Mouse (Mus musculus): ENCODE data around the gene Ctf2. TPM values are rescaled to one million over a fixed set of nuclear protein-coding genes. Genes with fewer than 3 reads are reported as not detected.

The Ctf2 gene
- polyA plus RNA-seq, 1 experiment from 2014 or later: 0.09 TPM

DNA sequence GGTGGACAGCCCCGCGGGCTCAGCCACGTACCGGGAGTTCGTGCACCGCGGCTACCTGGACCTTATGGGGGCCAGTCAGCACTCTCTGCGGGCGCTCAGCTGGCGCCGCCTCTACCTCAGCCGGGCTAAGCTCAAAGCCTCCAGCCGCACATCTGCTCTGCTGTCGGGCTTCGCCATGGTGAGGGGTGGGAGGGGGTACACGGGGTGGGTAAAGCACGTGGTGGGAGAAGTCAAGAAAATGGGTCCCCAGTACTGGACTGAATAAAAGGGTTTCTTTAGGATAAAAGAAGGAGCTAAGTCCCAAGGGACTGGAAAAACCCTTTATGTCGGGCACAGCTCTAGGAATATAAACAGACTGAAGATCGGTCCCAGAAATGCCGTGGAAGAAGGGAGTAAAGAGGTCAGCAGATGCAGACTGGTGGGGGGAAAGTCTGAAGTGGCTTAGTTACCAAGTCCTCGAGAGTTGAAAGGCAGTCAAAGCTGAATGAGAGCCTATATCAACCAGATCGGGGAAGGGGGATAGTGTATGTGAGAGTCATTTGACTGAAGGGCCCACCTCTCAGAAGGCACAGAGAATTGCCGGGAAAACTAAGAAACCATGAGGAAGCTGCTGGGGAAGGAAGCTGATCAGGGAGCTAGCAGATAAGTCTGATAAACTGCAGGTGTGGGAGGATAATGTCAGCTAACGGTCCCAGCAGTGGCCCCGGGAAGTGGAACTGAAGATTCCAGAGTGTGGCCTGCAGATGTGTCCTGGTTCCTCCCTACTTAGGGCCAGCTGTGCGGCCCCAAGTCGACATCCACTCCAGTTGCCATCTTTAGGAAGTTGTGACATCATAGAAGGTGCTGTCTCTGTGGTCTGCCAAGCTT is 38.3 kb upstream of the Ctf2 start:
- ChIA-PET CTCF (interaction anchor here (1.2 to 1.3 kb wide), 4 partner anchors 10 to 166 kb away, joined by 3 to 7 read pairs (median 4); partner anchors contain the start of gene Hsd3b7), POLR2A (interaction anchor here (0.8 to 1.2 kb wide), 2 partner anchors 16 to 30 kb away, joined by 3 to 4 read pairs; partner anchors contain the start of gene Hsd3b7)
- in situ Hi-C loops (cut with MboI; ENCODE audit: low pct_unique_long_range_greater_than_20kb): no loop called here
- DNase-seq (ENCODE audit: low read depth, low spot score) (no peak), ATAC-seq (peak; percentile 47)
- TF ChIP-seq CTCF (IDR thresholded peaks at IDR 0.05): no peak
- H3K27me3 ChIP-seq: no peaks in the 10 kb centered on the region

GRCm38 (mm10) chr7:127769651-127770038 is 37.7 kb upstream of the Ctf2 start, which contains the start of gene Orai3:
TSS of gene Orai3 (plus strand) at chr7:127769815.
- no peaks in the 10 kb centered on the region for H3K27me3 ChIP-seq
- no peak for DNase-seq (ENCODE audit: low read depth, low spot score)
- no peak for TF ChIP-seq CTCF (IDR thresholded peaks at IDR 0.05)
- in situ Hi-C loops (cut with MboI; ENCODE audit: low pct_unique_long_range_greater_than_20kb): no loop called here
- ChIA-PET CTCF (interaction anchor here (1.2 kb wide), 1 partner anchor 31 kb away, joined by 3 read pairs; the partner anchor contains the start of gene Hsd3b7), POLR2A (interaction anchor here (0.8 to 1.2 kb wide), 2 partner anchors 16 to 31 kb away, joined by 3 to 4 read pairs; partner anchors contain the start of gene Hsd3b7)
- ATAC-seq: peak; percentile 71

- ChIA-PET POLR2A (interaction anchor here (0.6 kb wide), 1 partner anchor 20 kb away, joined by 3 read pairs; no protein-coding TSS in a partner anchor), CTCF (interaction anchor here (0.7 to 1.2 kb wide), 2 partner anchors 9 to 16 kb away, joined by 3 to 4 read pairs; no protein-coding TSS in a partner anchor)
- in situ Hi-C loops (cut with MboI; ENCODE audit: low pct_unique_long_range_greater_than_20kb): no loop called here
- no peak for TF ChIP-seq CTCF (IDR thresholded peaks at IDR 0.05)
- peak; percentile 77 for ATAC-seq
- DNase-seq (ENCODE audit: low read depth, low spot score): no peak
- no peaks in the 10 kb centered on the region for H3K27me3 ChIP-seq
Measured at GRCm38 (mm10) chr7:127768997-127769593, 37.1 kb upstream of the Ctf2 start.

- ATAC-seq: no peak
- in situ Hi-C loops (cut with MboI; ENCODE audit: low pct_unique_long_range_greater_than_20kb): no loop called here
Measured at GRCm38 (mm10) chr7:127768346-127768996, 36.5 kb upstream of the Ctf2 start.

GRCm38 (mm10) chr7:127767671-127768345 is 35.8 kb upstream of the Ctf2 start:
- no peak for DNase-seq (ENCODE audit: low read depth, low spot score)
- ATAC-seq: no peak
- TF ChIP-seq CTCF (IDR thresholded peaks at IDR 0.05): no peak
- no peaks in the 10 kb centered on the region for H3K27me3 ChIP-seq
- ChIA-PET CTCF (interaction anchor here (1.2 kb wide), 1 partner anchor 8 kb away, joined by 3 read pairs; no protein-coding TSS in a partner anchor), POLR2A (interaction anchor here (0.7 kb wide), 1 partner anchor 84 kb away, joined by 3 read pairs; no protein-coding TSS in a partner anchor)
- in situ Hi-C loops (cut with MboI; ENCODE audit: low pct_unique_long_range_greater_than_20kb): no loop called here

More at GRCm38 (mm10) chr7:127768346-127768996, 36.5 kb upstream of the Ctf2 start:
- no peaks in the 10 kb centered on the region for H3K27me3 ChIP-seq
- no peak for TF ChIP-seq CTCF (IDR thresholded peaks at IDR 0.05)
- POLR2A ChIA-PET: interaction anchor here (0.6 kb wide), 1 partner anchor 19 kb away, joined by 3 read pairs; no protein-coding TSS in a partner anchor
- DNase-seq (ENCODE audit: low read depth, low spot score): no peak
- CTCF ChIA-PET: interaction anchor here (0.7 to 1.2 kb wide), 2 partner anchors 9 to 16 kb away, joined by 3 to 4 read pairs; no protein-coding TSS in a partner anchor

GRCm38 (mm10) chr7:127766851-127767609 is 35.1 kb upstream of the Ctf2 start:
- in situ Hi-C loops (cut with MboI; ENCODE audit: low pct_unique_long_range_greater_than_20kb): no loop called here
- H3K27me3 ChIP-seq: no peaks in the 10 kb centered on the region
- ChIA-PET POLR2A (interaction anchor here (0.7 kb wide), 1 partner anchor 85 kb away, joined by 3 read pairs; no protein-coding TSS in a partner anchor), CTCF (no interaction called here)
- DNase-seq (ENCODE audit: low read depth, low spot score) (no peak), ATAC-seq (no peak)
- no peak for TF ChIP-seq CTCF (IDR thresholded peaks at IDR 0.05)

DNA sequence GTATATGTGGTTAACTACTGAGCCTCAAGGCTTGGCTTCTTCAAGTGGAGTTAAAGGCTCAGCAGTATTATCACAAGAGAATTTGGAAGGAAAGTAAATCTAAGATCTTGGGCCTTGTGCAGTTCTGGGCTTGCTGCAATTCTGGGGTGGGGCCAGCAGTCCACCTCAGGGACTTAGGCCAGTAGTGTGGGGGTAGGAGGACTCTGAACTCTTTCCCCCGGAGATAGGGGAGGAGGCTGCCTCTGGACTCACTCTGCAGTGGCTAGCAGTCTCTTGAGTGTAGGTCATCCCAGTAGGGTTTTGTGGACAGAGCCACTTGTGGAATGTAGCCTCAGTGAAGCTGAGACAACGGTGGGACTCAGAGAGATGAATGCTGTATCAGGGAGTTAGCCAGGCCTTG is 33.8 kb upstream of the Ctf2 start:
- in situ Hi-C loops (cut with MboI; ENCODE audit: low pct_unique_long_range_greater_than_20kb): no loop called here
- ATAC-seq (no peak), DNase-seq (ENCODE audit: low read depth, low spot score) (no peak)
- POLR2A ChIA-PET: no interaction called here
- CTCF ChIA-PET: no interaction called here
- TF ChIP-seq CTCF (IDR thresholded peaks at IDR 0.05): no peak
- H3K27me3 ChIP-seq: no peaks in the 10 kb centered on the region

- ATAC-seq (no peak), DNase-seq (ENCODE audit: low read depth, low spot score) (no peak)
- TF ChIP-seq CTCF (IDR thresholded peaks at IDR 0.05): no peak
- in situ Hi-C loops (cut with MboI; ENCODE audit: low pct_unique_long_range_greater_than_20kb): no loop called here
- ChIA-PET CTCF (interaction anchor here (0.8 to 2.1 kb wide), 3 partner anchors 9 to 89 kb away, joined by 3 to 12 read pairs (median 4); no protein-coding TSS in a partner anchor), POLR2A (interaction anchor here (0.6 to 2.2 kb wide), 2 partner anchors 10 to 48 kb away, joined by 4 to 8 read pairs; no protein-coding TSS in a partner anchor)
- H3K27me3 ChIP-seq: no peaks in the 10 kb centered on the region
Measured at GRCm38 (mm10) chr7:127763642-127764041, 31.7 kb upstream of the Ctf2 start.

- DNase-seq (ENCODE audit: low read depth, low spot score) (no peak), ATAC-seq (peak; percentile 47)
- CTCF ChIA-PET: interaction anchor here (0.8 to 1.8 kb wide), 3 partner anchors 10 to 92 kb away, joined by 3 to 7 read pairs (median 6); no protein-coding TSS in a partner anchor
- no peaks in the 10 kb centered on the region for H3K27me3 ChIP-seq
- peak; percentile 95 for TF ChIP-seq CTCF (IDR thresholded peaks at IDR 0.05)
- in situ Hi-C loops (cut with MboI; ENCODE audit: low pct_unique_long_range_greater_than_20kb): no loop called here
- POLR2A ChIA-PET: interaction anchor here (0.6 kb wide), 1 partner anchor 253 kb away, joined by 5 read pairs; no protein-coding TSS in a partner anchor
Measured at GRCm38 (mm10) chr7:127761026-127761425, 29.1 kb upstream of the Ctf2 start.

Measured in Patski (cell line).